Mouse (Mus musculus) mouse trophoblast stem cell (cell line): ENCODE results near the gene F2rl1.

ENCODE experiments used
- in situ Hi-C, 2 experiments: fragments of 300-500 bp; cut with MseI, MboI; formaldehyde crosslinking; loops; 2 replicates in 1 of 2; 3 replicates in 1 of 2; pipeline ENCODE4 v1.15.1; 2025

F2rl1 gene

GRCm38 (mm10) chr13:95470970-95471369, 54.1 kb downstream of the F2rl1 start:
- in situ Hi-C loops: loop anchor here (5.0 kb wide), 2 partner anchors 79 to 84 kb away; no protein-coding TSS in a partner anchor
